Mouse (Mus musculus) neural tube, embryonic 14.5 days (tissue): ENCODE measurements around the gene Pigl. TPM values are rescaled to one million over a fixed set of nuclear protein-coding genes. Genes with fewer than 3 reads are reported as not detected.
A peak's percentile ranks its signal among the peaks of the same experiment; 100 is the strongest.
"Not testable (repeated sequence)": the region's sequence is repeated elsewhere in the genome, so short reads cannot be mapped to it uniquely, and the experiment has no call there.

Experiments used
- ATAC-seq: fragments of 200-750 bp; cut with Nextera tagmentation; 2 replicates; pipeline ENCODE4 v1.8.0; 2017; ENCODE audit warnings: low read depth, mild to moderate bottlenecking, moderate TSS enrichment, moderate library complexity
- H3K27ac ChIP-seq: fragments of 300-500 bp; sonication (generic); 2 replicates; pipeline ENCODE4 v1.5.1; 2014; ENCODE audit warnings: low read depth, mild to moderate bottlenecking, control low read depth, low read length, moderate library complexity, mixed read lengths
- H3K27me3 ChIP-seq: fragments of 300-500 bp; sonication (generic); 2 replicates; pipeline ENCODE4 v1.6.1; 2014; ENCODE audit warnings: low read length; ENCODE audit not compliant: control insufficient read depth, insufficient read depth
- H3K36me3 ChIP-seq: fragments of 300-500 bp; sonication (generic); 2 replicates; pipeline ENCODE4 v1.6.1; 2014; ENCODE audit warnings: low read length, mixed read lengths; ENCODE audit not compliant: control insufficient read depth, insufficient read depth
- H3K4me1 ChIP-seq: fragments of 300-500 bp; sonication (generic); 2 replicates; pipeline ENCODE4 v1.6.1; 2014; ENCODE audit warnings: low read length; ENCODE audit not compliant: control insufficient read depth, insufficient read depth
- H3K4me2 ChIP-seq: fragments of 300-500 bp; sonication (generic); 2 replicates; pipeline ENCODE4 v1.6.1; 2014; ENCODE audit warnings: mild to moderate bottlenecking, low read depth, low read length, control low read depth
- H3K4me3 ChIP-seq: fragments of 300-500 bp; sonication (generic); 2 replicates; pipeline ENCODE4 v1.5.1; 2014; ENCODE audit warnings: low read depth, low read length, control low read depth, mixed read lengths
- H3K9ac ChIP-seq: fragments of 300-500 bp; sonication (generic); replicated peaks from 2 replicates; pipeline ENCODE4 v1.6.1; 2014; ENCODE audit warnings: low read depth, mild to moderate bottlenecking, control low read depth, low read length, mixed read lengths
- H3K9me3 ChIP-seq: fragments of 300-500 bp; sonication (generic); 2 replicates; pipeline ENCODE4 v1.6.1; 2016; ENCODE audit warnings: low read length; ENCODE audit not compliant: control insufficient read depth
- WGBS: fragments of 180-500 bp; shearing (Covaris S2); extraction: QIAGEN DNeasy Blood & Tissue Kit; methylation state at CpG from one replicate; pipeline ENCODE4 v1.1.7; 2014; 5-methylcytosine and 5-hydroxymethylcytosine counted together
- polyA plus RNA-seq: library from polyadenylated mRNA; unstranded; fragments of >200 nt; fragmentation: Nextera tagmentation; extraction: Ambion mirVana; gene quantifications from 2 replicates; pipeline ENCODE4 v1.2.1, GENCODE M21; 2014

Pigl gene
- polyA plus RNA-seq, 1 experiment from 2014 or later, result 10.4 TPM

GRCm38 (mm10) chr11:62445799-62446198 is 12.5 kb upstream of the Pigl start:
- Histone ChIP-seq H3K4me2 (no peak overlapping the region), H3K9me3 (no peaks in the 10 kb centered on the region), H3K27ac (no peak overlapping the region), H3K36me3 (no peaks in the 10 kb centered on the region), H3K9ac (no peak overlapping the region), H3K4me1 (no peaks in the 10 kb centered on the region), H3K27me3 (no peaks in the 10 kb centered on the region), H3K4me3 (no peak overlapping the region)
- ATAC-seq, result no peak
- WGBS, result 93% methylated on average over 3 of the region's 3 CpGs

GRCm38 (mm10) chr11:62448971-62449370 is 9.3 kb upstream of the Pigl start:
- 92% methylated on average over 6 of the region's 6 CpGs for WGBS

GRCm38 (mm10) chr11:62455193-62455592 is 3.1 kb upstream of the Pigl start:
- WGBS, result 79% methylated on average over 1 of the region's 1 CpGs
- ATAC-seq, result no peak
- Histone ChIP-seq H3K27ac (no peak overlapping the region), H3K9ac (no peak overlapping the region), H3K4me2 (peak overlapping the region; percentile 90; the same call in 1 of the 2 replicates), H3K36me3 (no peaks in the 10 kb centered on the region), H3K9me3 (no peaks in the 10 kb centered on the region), H3K4me3 (peak overlapping the region; percentile 99; the same call in 1 of the 2 replicates), H3K4me1 (peaks cover 14% of the 10 kb centered on the region), H3K27me3 (peaks cover 2% of the 10 kb centered on the region; the same call in 1 of the 2 replicates)

More at GRCm38 (mm10) chr11:62448971-62449370, 9.3 kb upstream of the Pigl start:
- Histone ChIP-seq H3K27ac (no peak overlapping the region), H3K4me2 (no peak overlapping the region), H3K4me3 (no peak overlapping the region), H3K9me3 (no peaks in the 10 kb centered on the region), H3K36me3 (no peaks in the 10 kb centered on the region), H3K27me3 (no peaks in the 10 kb centered on the region), H3K9ac (no peak overlapping the region), H3K4me1 (no peaks in the 10 kb centered on the region)
- no peak for ATAC-seq

- WGBS, result 7% methylated on average over 3 of the region's 3 CpGs
- peak overlapping the region; percentile 90 for H3K4me2 ChIP-seq
- peaks cover 2% of the 10 kb centered on the region; the same call in 1 of the 2 replicates for H3K27me3 ChIP-seq
- no peak overlapping the region; the same call in 1 of the 2 replicates for H3K27ac ChIP-seq
- H3K9me3 ChIP-seq, result no peaks in the 10 kb centered on the region
- H3K9ac ChIP-seq, result peak overlapping the region; percentile 96
- no peaks in the 10 kb centered on the region for H3K36me3 ChIP-seq
- peaks cover 14% of the 10 kb centered on the region for H3K4me1 ChIP-seq
- H3K4me3 ChIP-seq, result peak overlapping the region; percentile 99
- no peak for ATAC-seq
Measured at GRCm38 (mm10) chr11:62456021-62456482, 2.2 kb upstream of the Pigl start.

GRCm38 (mm10) chr11:62456483-62457172 is 1.6 kb upstream of the Pigl start:
- ATAC-seq, result peak; percentile 83
- H3K27me3 ChIP-seq, result peaks cover 2% of the 10 kb centered on the region; the same call in 1 of the 2 replicates
- peak overlapping the region; percentile 99 for H3K4me3 ChIP-seq
- H3K36me3 ChIP-seq, result no peaks in the 10 kb centered on the region
- peak overlapping the region; percentile 97 for H3K27ac ChIP-seq
- H3K4me1 ChIP-seq, result peaks cover 14% of the 10 kb centered on the region
- H3K9me3 ChIP-seq, result no peaks in the 10 kb centered on the region
- under 1% methylated on average over 37 of the region's 42 CpGs for WGBS
- peak overlapping the region; percentile 90 for H3K4me2 ChIP-seq
- H3K9ac ChIP-seq, result peak overlapping the region; percentile 96

- Histone ChIP-seq H3K4me2 (peak overlapping the region; percentile 90), H3K27ac (peak overlapping the region; percentile 97), H3K9me3 (no peaks in the 10 kb centered on the region), H3K27me3 (peaks cover 2% of the 10 kb centered on the region; the same call in 1 of the 2 replicates), H3K4me1 (peaks cover 14% of the 10 kb centered on the region), H3K36me3 (no peaks in the 10 kb centered on the region), H3K9ac (peak overlapping the region; percentile 96), H3K4me3 (peak overlapping the region; percentile 99)
- under 1% methylated on average over 54 of the region's 73 CpGs for WGBS
- peak; percentile 96 for ATAC-seq
Measured at GRCm38 (mm10) chr11:62457241-62457890, 894 bp upstream of the Pigl start.

- H3K27me3 ChIP-seq, result peaks cover 2% of the 10 kb centered on the region; the same call in 1 of the 2 replicates
- H3K9me3 ChIP-seq, result no peaks in the 10 kb centered on the region
- WGBS, result under 1% methylated on average over 18 of the region's 18 CpGs
- H3K4me1 ChIP-seq, result peaks cover 14% of the 10 kb centered on the region
- peak overlapping the region; percentile 96 for H3K9ac ChIP-seq
- peak overlapping the region; percentile 99 for H3K4me3 ChIP-seq
- peak overlapping the region; percentile 97 for H3K27ac ChIP-seq
- no peak for ATAC-seq
- H3K4me2 ChIP-seq, result peak overlapping the region; percentile 90
- H3K36me3 ChIP-seq, result no peaks in the 10 kb centered on the region
Measured at GRCm38 (mm10) chr11:62457891-62458270, 379 bp upstream of the Pigl start.

- Histone ChIP-seq H3K4me3 (peak overlapping the region; percentile 99), H3K9ac (peak overlapping the region; percentile 96), H3K36me3 (no peaks in the 10 kb centered on the region), H3K27ac (peak overlapping the region; percentile 97), H3K9me3 (no peaks in the 10 kb centered on the region), H3K4me1 (peaks cover 14% of the 10 kb centered on the region), H3K4me2 (peak overlapping the region; percentile 90), H3K27me3 (peaks cover 2% of the 10 kb centered on the region; the same call in 1 of the 2 replicates)
- 1% methylated on average over 9 of the region's 9 CpGs for WGBS
- ATAC-seq, result no peak
Measured at GRCm38 (mm10) chr11:62458780-62459179, 520 bp downstream of the Pigl start.

- H3K36me3 ChIP-seq, H3K4me1 ChIP-seq, H3K27me3 ChIP-seq, H3K9me3 ChIP-seq, H3K27ac ChIP-seq, ATAC-seq, H3K4me2 ChIP-seq, H3K4me3 ChIP-seq, H3K9ac ChIP-seq: not testable (repeated sequence)
- WGBS, result 98% methylated on average over 1 of the region's 1 CpGs
Measured at GRCm38 (mm10) chr11:62462529-62462928, 4.3 kb downstream of the Pigl start.
